Mouse (Mus musculus): ENCODE results near the gene Ndufa4. TPM values are rescaled to one million over a fixed set of nuclear protein-coding genes. Genes with fewer than 3 reads are reported as not detected.

Ndufa4 gene
- polyA plus RNA-seq, 1 experiment: 795 TPM

Other genes with a start within 250 kb of the Ndufa4 start
- 10.4 TPM for gene Phf14, start 312 bp upstream of the Ndufa4 start, polyA plus RNA-seq (2012; fragmentation: generic; extraction: Trizol)